Comparison of ENCODE assay signal across 8 mouse cellular contexts in genomic region chr14:20836905-20837376, GRCm38 (mm10). TPM values are rescaled to one million over a fixed set of nuclear protein-coding genes. Genes with fewer than 3 reads are reported as not detected.
A peak's percentile ranks its signal among the peaks of the same experiment; 100 is the strongest.
DNase-seq lines count a peak whose midpoint lies in the region; ATAC-seq lines count a peak whose summit lies in the region.

No protein-coding gene starts in this region.

- H3K36me3 ChIP-seq in kidney, embryonic 15.5 days, result 0 out of 2 replicates have a peak, but pooled peaks cover 6% of the 10 kb centered on the region
- no peaks in the 10 kb centered on the region for H3K36me3 ChIP-seq in liver, embryonic 15.5 days (replicated peaks)

- WGBS in kidney, embryonic 15.5 days, result 8% methylated on average over 10 of the region's 10 CpGs
- 2% methylated on average over 10 of the region's 10 CpGs for WGBS in liver, embryonic 15.5 days (ENCODE audit: insufficient replicate concordance)

- H3K27ac ChIP-seq in kidney, embryonic 15.5 days, result peak overlapping the region; percentile 11; the same call in 1 of the 2 replicates
- H3K27ac ChIP-seq in brown adipose tissue, adult 24 weeks (replicated peaks; ENCODE audit: low read depth, low read length), result peak overlapping the region; percentile 68
- H3K27ac ChIP-seq in liver, embryonic 15.5 days (replicated peaks), result no peak overlapping the region

- ATAC-seq in kidney, embryonic 15.5 days (replicated peaks; ENCODE audit: low FRiP score), result peak; percentile 44; the same call in 1 of the 2 replicates
- peak; percentile 52 to 80 for ATAC-seq in hematopoietic stem cell, adult 5-6 weeks (replicated peaks in 1 of 2; ENCODE audit: insufficient read depth in 1 of 2, low FRiP score in 2 of 2, low TSS enrichment in 1 of 2, low read depth in 1 of 2, poor library complexity in 2 of 2, severe bottlenecking in 2 of 2)
- 0 out of 2 replicates have a peak, but pooled peaks have one; percentile 9 for ATAC-seq in liver, embryonic 15.5 days (ENCODE audit: insufficient read depth)

- no peaks in the 10 kb centered on the region for H3K9me3 ChIP-seq in kidney, embryonic 15.5 days (replicated peaks)
- H3K9me3 ChIP-seq in liver, embryonic 15.5 days (replicated peaks), result no peaks in the 10 kb centered on the region

- peak overlapping the region; percentile 61 for H3K9ac ChIP-seq in kidney, embryonic 15.5 days
- peak overlapping the region; percentile 20; the same call in 1 of the 2 replicates for H3K9ac ChIP-seq in liver, embryonic 15.5 days

- DNase-seq in kidney, adult 8-10 months, result no peak
- no peak for DNase-seq in MN1 (ENCODE audit: low spot score)
- DNase-seq in cerebellum, adult 11 months, result no peak
- DNase-seq in urinary bladder, postnatal 4 days (ENCODE audit: low spot score in 2 of 2), result no peak

- peak overlapping the region; percentile 51 for H3K4me3 ChIP-seq in kidney, embryonic 15.5 days (replicated peaks)
- peak overlapping the region; percentile 70 for H3K4me3 ChIP-seq in brown adipose tissue, adult 24 weeks (ENCODE audit: insufficient read depth, low read depth, low read length)
- peak overlapping the region; percentile 52 for H3K4me3 ChIP-seq in liver, embryonic 15.5 days (replicated peaks)

- peak overlapping the region; percentile 78 for H3K4me2 ChIP-seq in kidney, embryonic 15.5 days
- peak overlapping the region; percentile 70 for H3K4me2 ChIP-seq in liver, embryonic 15.5 days

- peaks cover 6% of the 10 kb centered on the region; the same call in 1 of the 2 replicates for H3K27me3 ChIP-seq in kidney, embryonic 15.5 days
- H3K27me3 ChIP-seq in liver, embryonic 15.5 days, result peaks cover 41% of the 10 kb centered on the region

- H3K4me1 ChIP-seq in kidney, embryonic 15.5 days, result peaks cover 13% of the 10 kb centered on the region
- no peaks in the 10 kb centered on the region; the same call in 1 of the 2 replicates for H3K4me1 ChIP-seq in brown adipose tissue, adult 24 weeks (ENCODE audit: control insufficient read depth, insufficient read depth, insufficient read length, low read length)
- H3K4me1 ChIP-seq in liver, embryonic 15.5 days (replicated peaks), result peaks cover 6% of the 10 kb centered on the region

RNA-seq across cellular contexts. Expression of gene Plau, which starts 0.5 kb away (rescaled TPM):
- polyA plus RNA-seq in kidney, embryonic 15.5 days (2015; fragmentation: Nextera tagmentation; extraction: Ambion mirVana), result 10.7 and 12.4 TPM in 2 replicates
- 9.6 and 11.6 TPM in 2 replicates for polyA plus RNA-seq in brown adipose tissue, adult 24 weeks (2012; ENCODE audit: insufficient read depth, insufficient read length, missing spikeins)
- 2.3 and 2.4 TPM in 2 replicates for total RNA-seq in hematopoietic stem cell, adult 5-6 weeks (2017)
- 0.54 and 0.76 TPM in 2 replicates for polyA plus RNA-seq in liver, embryonic 15.5 days (2015; fragmentation: Nextera tagmentation; extraction: Ambion mirVana)

RNA-seq across cellular contexts. Expression of gene Camk2g, which starts 43.1 kb away (rescaled TPM):
- polyA plus RNA-seq in kidney, embryonic 15.5 days (2015; fragmentation: Nextera tagmentation; extraction: Ambion mirVana), result 39.6 and 48.4 TPM in 2 replicates
- 9.3 and 12.8 TPM in 2 replicates for polyA plus RNA-seq in brown adipose tissue, adult 24 weeks (2012; ENCODE audit: insufficient read depth, insufficient read length, missing spikeins)
- 99.3 and 101 TPM in 2 replicates for total RNA-seq in hematopoietic stem cell, adult 5-6 weeks (2017)
- polyA plus RNA-seq in liver, embryonic 15.5 days (2015; fragmentation: Nextera tagmentation; extraction: Ambion mirVana), result 5.6 and 5.7 TPM in 2 replicates

Comparison
In these comparisons a context has a peak if more than half of its experiments do, and no peak if none do; other contexts are left out.
1. ATAC-seq: peak in every context shown above with its lines; median percentile 66 in hematopoietic stem cell, adult 5-6 weeks; 44 in kidney, embryonic 15.5 days; 9 in liver, embryonic 15.5 days.